Mouse (Mus musculus) embryonic fibroblast, embryonic 13.5 days (primary cell): ENCODE data around the gene Caln1. TPM values are rescaled to one million over a fixed set of nuclear protein-coding genes. Genes with fewer than 3 reads are reported as not detected.

Source experiments
- H3K27ac ChIP-seq: 2 replicates; pipeline ENCODE4 v1.5.1; 2012; ENCODE audit warnings: low read length, control low read depth, inconsistent platforms; ENCODE audit not compliant: insufficient read depth
- H3K4me1 ChIP-seq: 2 replicates; pipeline ENCODE4 v1.6.1; 2011; ENCODE audit warnings: low read length; ENCODE audit not compliant: control insufficient read depth, insufficient read depth
- H3K4me3 ChIP-seq: 2 replicates; pipeline ENCODE4 v1.5.1; 2011; ENCODE audit warnings: mild to moderate bottlenecking, control low read depth, low read length; ENCODE audit not compliant: insufficient read depth
- CTCF ChIP-seq: IDR thresholded peaks from 2 replicates; pipeline ENCODE4 v1.5.1; 2011; ENCODE audit warnings: mild to moderate bottlenecking, control low read depth, low read length, moderate library complexity, borderline replicate concordance; ENCODE audit not compliant: insufficient read depth
- POLR2A ChIP-seq: IDR thresholded peaks from 2 replicates; pipeline ENCODE4 v1.6.1; 2011; ENCODE audit warnings: low read depth, mild to moderate bottlenecking, control low read depth, low read length, moderate library complexity
- polyA plus RNA-seq: library from polyadenylated mRNA; stranded (reverse); fragments of >200 nt; gene quantifications from 2 replicates; pipeline ENCODE4 v1.2.4, GENCODE M21; 2011; ENCODE audit warnings: low read depth; ENCODE audit not compliant: missing spikeins, insufficient read length

The Caln1 gene
- polyA plus RNA-seq, 1 experiment, result not detected

- TF ChIP-seq CTCF (no peak), POLR2A (no peak)
- Histone ChIP-seq H3K27ac (no peak overlapping the region), H3K4me1 (no peaks in the 10 kb centered on the region), H3K4me3 (no peak overlapping the region)
These were observed 17.2 kb downstream of the Caln1 start for GRCm38 (mm10) chr5:130386418-130386817.

GRCm38 (mm10) chr5:130393618-130394355 lies 24.5 kb downstream of the Caln1 start:
- TF ChIP-seq POLR2A (no peak), CTCF (no peak)
- Histone ChIP-seq H3K27ac (no peak overlapping the region), H3K4me3 (no peak overlapping the region), H3K4me1 (no peaks in the 10 kb centered on the region)

GRCm38 (mm10) chr5:130394386-130394785 lies 25.1 kb downstream of the Caln1 start:
- Histone ChIP-seq H3K27ac (no peak overlapping the region), H3K4me1 (no peaks in the 10 kb centered on the region), H3K4me3 (no peak overlapping the region)
- no peak for TF ChIP-seq CTCF
- TF ChIP-seq POLR2A, result no peak

- no peaks in the 10 kb centered on the region for H3K4me1 ChIP-seq
- no peak overlapping the region for H3K27ac ChIP-seq
- no peak overlapping the region for H3K4me3 ChIP-seq
- TF ChIP-seq POLR2A (no peak), CTCF (no peak)
These were observed 25.9 kb downstream of the Caln1 start for GRCm38 (mm10) chr5:130395142-130395541.

DNA sequence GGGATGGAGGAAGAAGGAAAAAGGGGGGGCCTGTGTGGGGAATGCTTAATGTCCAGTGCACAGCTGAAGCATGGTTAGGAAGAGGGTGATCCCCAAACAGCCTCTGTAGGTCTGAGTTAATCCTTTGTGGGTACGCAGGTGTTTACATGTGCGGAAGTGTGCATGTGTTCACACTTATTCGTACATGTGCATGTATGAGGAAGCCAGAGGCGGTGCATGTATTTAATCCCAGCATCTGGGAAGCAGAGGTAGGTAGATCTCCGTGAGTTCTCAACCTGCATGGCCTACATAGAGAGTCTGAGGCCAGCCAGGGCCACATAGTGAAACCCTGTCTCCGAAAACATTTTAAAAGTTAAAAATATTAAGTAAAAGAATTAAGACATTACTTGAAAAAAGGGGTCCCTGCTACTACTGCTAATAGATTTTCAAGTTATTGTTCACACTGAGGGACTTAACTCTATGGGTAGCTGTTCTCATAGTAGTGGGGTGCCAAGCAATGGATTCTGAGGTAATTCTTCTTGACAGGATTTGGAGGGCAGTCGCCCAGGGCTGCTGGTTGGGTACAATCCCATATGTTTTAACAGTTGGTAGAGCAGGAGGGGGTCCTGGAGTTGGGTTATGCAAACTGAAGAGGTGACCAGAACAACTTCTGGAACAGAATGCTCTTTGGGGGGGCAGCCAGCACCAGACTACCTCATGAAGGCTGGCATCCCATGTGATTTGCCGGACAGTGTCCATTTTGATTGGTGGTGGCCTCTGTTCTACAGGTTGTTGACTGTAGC lies 31.1 kb downstream of the Caln1 start:
- Histone ChIP-seq H3K4me3 (no peak overlapping the region), H3K4me1 (no peaks in the 10 kb centered on the region), H3K27ac (no peak overlapping the region)
- TF ChIP-seq CTCF (no peak), POLR2A (no peak)

DNA sequence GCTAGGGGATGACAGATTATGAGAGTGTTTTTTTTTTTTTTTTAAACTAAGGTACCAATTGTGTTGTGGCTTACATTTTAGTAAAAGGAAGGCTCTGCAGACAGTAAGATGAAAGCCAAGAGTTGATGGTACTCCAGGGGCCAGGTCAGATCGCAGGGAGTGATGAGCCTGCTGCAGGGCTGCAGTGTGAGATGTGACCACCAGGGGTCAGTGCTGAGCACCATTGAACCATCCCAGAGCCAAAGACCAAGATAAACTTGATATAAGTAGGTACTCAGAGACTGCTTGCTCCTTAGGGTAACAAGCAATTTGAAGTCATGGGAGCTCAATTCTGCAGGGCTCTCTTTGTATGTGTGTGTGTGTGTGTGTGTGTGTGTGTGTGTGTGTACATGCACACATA lies 35.9 kb downstream of the Caln1 start:
- TF ChIP-seq CTCF (peak; percentile 89), POLR2A (no peak)
- no peaks in the 10 kb centered on the region for H3K4me1 ChIP-seq
- no peak overlapping the region for H3K27ac ChIP-seq
- H3K4me3 ChIP-seq, result no peak overlapping the region

DNA sequence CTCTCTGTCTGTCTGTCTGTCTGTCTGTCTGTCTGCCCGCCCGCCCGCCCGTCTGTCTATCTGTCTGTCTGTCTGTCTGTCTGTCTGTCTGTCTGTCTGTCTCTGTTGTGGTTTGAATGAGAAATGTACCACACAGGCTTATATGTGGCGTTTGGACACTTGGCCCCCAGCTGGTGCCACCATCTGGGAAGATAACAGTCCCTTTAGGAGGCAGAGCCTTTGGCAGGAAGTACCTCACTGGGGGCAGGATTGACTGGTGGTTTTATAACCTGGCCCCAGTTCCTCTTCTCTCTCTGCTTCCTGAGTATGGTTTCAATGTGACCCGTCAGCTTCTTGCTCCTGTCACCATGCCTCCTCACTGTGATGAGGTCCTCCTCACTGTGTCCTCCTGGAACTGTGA lies 40.5 kb downstream of the Caln1 start:
- TF ChIP-seq CTCF (no peak), POLR2A (no peak)
- H3K4me1 ChIP-seq, result no peaks in the 10 kb centered on the region
- no peak overlapping the region for H3K27ac ChIP-seq
- H3K4me3 ChIP-seq, result no peak overlapping the region

DNA sequence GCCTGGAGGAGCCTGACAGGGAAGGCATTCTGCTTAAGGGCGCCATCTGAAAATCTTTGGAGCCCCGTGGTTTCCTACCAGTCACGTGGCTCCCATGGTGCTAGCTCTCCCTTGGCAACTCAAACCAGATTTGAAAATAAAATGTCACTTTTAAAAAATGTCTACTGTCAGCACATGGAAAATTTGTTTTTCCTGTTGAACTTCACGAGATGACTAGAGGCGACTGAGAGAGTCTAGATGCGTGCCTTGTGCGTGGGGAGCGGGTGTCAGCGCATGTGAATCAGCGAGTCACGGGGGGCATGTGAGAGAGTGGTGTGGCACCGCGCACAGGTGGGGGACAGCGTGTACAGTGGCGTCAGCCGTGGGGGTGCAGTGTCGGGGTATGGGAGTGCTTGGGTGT lies 42.3 kb downstream of the Caln1 start:
- TF ChIP-seq POLR2A (no peak), CTCF (no peak)
- H3K4me3 ChIP-seq, result no peak overlapping the region
- H3K27ac ChIP-seq, result no peak overlapping the region
- no peaks in the 10 kb centered on the region for H3K4me1 ChIP-seq

DNA sequence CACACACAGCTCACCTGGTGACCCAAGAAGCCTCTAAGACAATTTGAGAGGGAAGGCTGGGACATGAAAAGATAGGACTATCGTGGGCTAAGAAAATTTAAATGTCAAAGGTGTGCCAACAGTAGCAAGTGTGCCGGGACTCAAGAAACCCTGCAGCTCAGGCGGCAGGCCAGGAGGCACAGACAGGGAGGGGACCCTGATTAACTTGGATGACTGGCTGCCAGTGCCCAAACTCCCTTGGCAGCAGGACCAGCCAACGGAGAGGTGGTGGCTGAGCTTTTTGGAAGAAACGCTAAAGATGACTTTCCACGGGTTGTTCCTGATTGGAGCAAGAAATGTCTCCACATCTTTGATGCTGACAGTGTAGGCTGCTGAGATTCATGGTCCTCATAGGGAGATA lies 78.2 kb downstream of the Caln1 start:
- TF ChIP-seq POLR2A (no peak), CTCF (no peak)
- no peak overlapping the region for H3K4me3 ChIP-seq
- no peaks in the 10 kb centered on the region for H3K4me1 ChIP-seq
- no peak overlapping the region for H3K27ac ChIP-seq

GRCm38 (mm10) chr5:130448491-130448890 lies 79.2 kb downstream of the Caln1 start:
- Histone ChIP-seq H3K4me1 (no peaks in the 10 kb centered on the region), H3K27ac (no peak overlapping the region), H3K4me3 (no peak overlapping the region)
- TF ChIP-seq POLR2A (no peak), CTCF (no peak)
